Mouse (Mus musculus): ENCODE measurements at regions not wholly inside any gene's neighbourhood (a gene's known extent, or its start where the extent isn't known, plus 50 kb on each side); places are given as distances from the start of the nearest gene placed in this dataset.

- 97% methylated on average over 1 of the region's 1 CpGs for WGBS
- Histone ChIP-seq H3K27me3 (ENCODE audit: low read depth, poor library complexity, severe bottlenecking) (no peaks in the 10 kb centered on the region), H3K4me3 (no peak overlapping the region), H3K27ac (replicated peaks) (no peak overlapping the region), H3K36me3 (no peaks in the 10 kb centered on the region), H3K4me1 (0 out of 2 replicates have a peak, but pooled peaks cover 4% of the 10 kb centered on the region), H3K9me3 (replicated peaks) (no peaks in the 10 kb centered on the region)
- DNase-seq (ENCODE audit: low spot score), result no peak
These were observed 101.7 kb upstream of the Noct start for GRCm38 (mm10) chr3:51122541-51122935.

GRCm38 (mm10) chr3:51127875-51128274 is 96.4 kb upstream of the Noct start:
- DNase-seq (ENCODE audit: low spot score), result no peak
- Histone ChIP-seq H3K36me3 (no peaks in the 10 kb centered on the region), H3K27me3 (ENCODE audit: low read depth, poor library complexity, severe bottlenecking) (no peaks in the 10 kb centered on the region), H3K4me3 (no peak overlapping the region), H3K4me1 (no peaks in the 10 kb centered on the region), H3K27ac (replicated peaks) (no peak overlapping the region), H3K9me3 (replicated peaks) (no peaks in the 10 kb centered on the region)
- 65% methylated on average over 1 of the region's 1 CpGs for WGBS

GRCm38 (mm10) chr3:51128491-51129155 is 95.6 kb upstream of the Noct start:
- 90% methylated on average over 10 of the region's 10 CpGs for WGBS
- Histone ChIP-seq H3K4me3 (no peak overlapping the region), H3K36me3 (no peaks in the 10 kb centered on the region), H3K9me3 (replicated peaks) (no peaks in the 10 kb centered on the region), H3K4me1 (no peaks in the 10 kb centered on the region), H3K27ac (replicated peaks) (no peak overlapping the region), H3K27me3 (ENCODE audit: low read depth, poor library complexity, severe bottlenecking) (no peaks in the 10 kb centered on the region)
- DNase-seq (ENCODE audit: low spot score), result no peak

- H3K27me3 ChIP-seq (ENCODE audit: low read depth, poor library complexity, severe bottlenecking), result no peaks in the 10 kb centered on the region
- no peak for DNase-seq (ENCODE audit: low spot score)
- H3K4me1 ChIP-seq, result 0 out of 2 replicates have a peak, but pooled peaks cover 2% of the 10 kb centered on the region
- no peaks in the 10 kb centered on the region for H3K36me3 ChIP-seq
- H3K27ac ChIP-seq (replicated peaks), result no peak overlapping the region
- WGBS, result 90% methylated on average over 5 of the region's 5 CpGs
- H3K9me3 ChIP-seq (replicated peaks), result no peaks in the 10 kb centered on the region
- no peak overlapping the region for H3K4me3 ChIP-seq
These were observed 93.5 kb upstream of the Noct start for GRCm38 (mm10) chr3:51130709-51131108.

GRCm38 (mm10) chr3:51131341-51131740 is 92.9 kb upstream of the Noct start:
- Histone ChIP-seq H3K27me3 (ENCODE audit: low read depth, poor library complexity, severe bottlenecking) (no peaks in the 10 kb centered on the region), H3K9me3 (replicated peaks) (no peaks in the 10 kb centered on the region), H3K27ac (replicated peaks) (no peak overlapping the region), H3K36me3 (no peaks in the 10 kb centered on the region), H3K4me1 (0 out of 2 replicates have a peak, but pooled peaks cover 3% of the 10 kb centered on the region), H3K4me3 (no peak overlapping the region)
- DNase-seq (ENCODE audit: low spot score), result no peak
- WGBS, result 84% methylated on average over 3 of the region's 3 CpGs

- H3K4me3 ChIP-seq, result no peak overlapping the region
- H3K36me3 ChIP-seq, result no peaks in the 10 kb centered on the region
- H3K27me3 ChIP-seq (ENCODE audit: low read depth, poor library complexity, severe bottlenecking), result no peaks in the 10 kb centered on the region
- 87% methylated on average over 5 of the region's 5 CpGs for WGBS
- peaks cover 10% of the 10 kb centered on the region for H3K4me1 ChIP-seq
- DNase-seq (ENCODE audit: low spot score), result no peak
- no peaks in the 10 kb centered on the region for H3K9me3 ChIP-seq (replicated peaks)
- no peak overlapping the region for H3K27ac ChIP-seq (replicated peaks)
These were observed 91.5 kb upstream of the Noct start for GRCm38 (mm10) chr3:51132736-51133135.

GRCm38 (mm10) chr3:51135581-51135980 is 88.7 kb upstream of the Noct start:
- H3K36me3 ChIP-seq, result no peaks in the 10 kb centered on the region
- H3K4me1 ChIP-seq, result peaks cover 10% of the 10 kb centered on the region
- H3K27me3 ChIP-seq (ENCODE audit: low read depth, poor library complexity, severe bottlenecking), result no peaks in the 10 kb centered on the region
- H3K4me3 ChIP-seq, result no peak overlapping the region
- 72% methylated on average over 5 of the region's 5 CpGs for WGBS
- no peaks in the 10 kb centered on the region for H3K9me3 ChIP-seq (replicated peaks)
- no peak overlapping the region for H3K27ac ChIP-seq (replicated peaks)
- no peak for DNase-seq (ENCODE audit: low spot score)

- Histone ChIP-seq H3K27ac (replicated peaks) (no peak overlapping the region), H3K9me3 (replicated peaks) (peaks cover 5% of the 10 kb centered on the region; the same call in 1 of the 2 replicates), H3K4me3 (no peak overlapping the region), H3K36me3 (no peaks in the 10 kb centered on the region), H3K4me1 (peaks cover 10% of the 10 kb centered on the region), H3K27me3 (ENCODE audit: low read depth, poor library complexity, severe bottlenecking) (no peaks in the 10 kb centered on the region)
- DNase-seq (ENCODE audit: low spot score), result no peak
- 90% methylated on average over 8 of the region's 8 CpGs for WGBS
These were observed 86.4 kb upstream of the Noct start for GRCm38 (mm10) chr3:51137730-51138312.

- Histone ChIP-seq H3K27me3 (ENCODE audit: low read depth, poor library complexity, severe bottlenecking) (no peaks in the 10 kb centered on the region), H3K4me1 (no peaks in the 10 kb centered on the region), H3K27ac (replicated peaks) (no peak overlapping the region), H3K9me3 (replicated peaks) (peaks cover 5% of the 10 kb centered on the region; the same call in 1 of the 2 replicates), H3K4me3 (no peak overlapping the region), H3K36me3 (no peaks in the 10 kb centered on the region)
- WGBS, result 88% methylated on average over 2 of the region's 2 CpGs
- DNase-seq (ENCODE audit: low spot score), result no peak
These were observed 78.3 kb upstream of the Noct start for GRCm38 (mm10) chr3:51145985-51146384.

GRCm38 (mm10) chr3:51150012-51150411 is 74.2 kb upstream of the Noct start:
- no peaks in the 10 kb centered on the region for H3K36me3 ChIP-seq
- no peak for DNase-seq (ENCODE audit: low spot score)
- H3K27me3 ChIP-seq (ENCODE audit: low read depth, poor library complexity, severe bottlenecking), result no peaks in the 10 kb centered on the region
- no peak overlapping the region for H3K4me3 ChIP-seq
- no peaks in the 10 kb centered on the region for H3K9me3 ChIP-seq (replicated peaks)
- H3K4me1 ChIP-seq, result peaks cover 7% of the 10 kb centered on the region
- H3K27ac ChIP-seq (replicated peaks), result no peak overlapping the region
- 74% methylated on average over 6 of the region's 6 CpGs for WGBS

- Histone ChIP-seq H3K27me3 (ENCODE audit: low read depth, poor library complexity, severe bottlenecking) (no peaks in the 10 kb centered on the region), H3K36me3 (no peaks in the 10 kb centered on the region), H3K27ac (replicated peaks) (no peak overlapping the region), H3K4me3 (no peak overlapping the region), H3K9me3 (replicated peaks) (no peaks in the 10 kb centered on the region), H3K4me1 (peaks cover 13% of the 10 kb centered on the region)
- 95% methylated on average over 4 of the region's 4 CpGs for whole genome bisulfite sequencing
- no peak for DNase-seq (ENCODE audit: low spot score)
These were observed 73.1 kb upstream of the Noct start for GRCm38 (mm10) chr3:51151104-51151503.

GRCm38 (mm10) chr3:51155621-51156020 is 68.6 kb upstream of the Noct start:
- Histone ChIP-seq H3K9me3 (replicated peaks) (no peaks in the 10 kb centered on the region), H3K4me3 (no peak overlapping the region), H3K4me1 (peaks cover 54% of the 10 kb centered on the region), H3K27me3 (ENCODE audit: low read depth, poor library complexity, severe bottlenecking) (no peaks in the 10 kb centered on the region; the same call in 1 of the 2 replicates), H3K27ac (replicated peaks) (no peak overlapping the region), H3K36me3 (no peaks in the 10 kb centered on the region)
- DNase-seq (ENCODE audit: low spot score), result no peak
- 89% methylated on average over 4 of the region's 4 CpGs for WGBS
